Mouse (Mus musculus) myocyte (in vitro differentiated cells): Measurements from ENCODE around the gene Rbfox1. TPM values are rescaled to one million over a fixed set of nuclear protein-coding genes. Genes with fewer than 3 reads are reported as not detected.

Source experiments
- H3K27me3 ChIP-seq: one replicate; pipeline ENCODE4 v1.6.1; 2011; ENCODE audit not compliant: control insufficient read depth, insufficient read depth, insufficient read length
- H3K36me3 ChIP-seq: one replicate; pipeline ENCODE4 v1.6.1; 2011; ENCODE audit not compliant: control insufficient read depth, insufficient read depth
- H3K4me2 ChIP-seq: one replicate; pipeline ENCODE4 v1.6.1; 2011; ENCODE audit warnings: low read depth, control low read depth
- H3K4me3 ChIP-seq: one replicate; pipeline ENCODE4 v1.5.1; 2011; ENCODE audit warnings: mild to moderate bottlenecking, control low read depth, moderate library complexity
- H3K79me2 ChIP-seq: one replicate; pipeline ENCODE4 v1.6.1; 2011; ENCODE audit not compliant: control insufficient read depth, insufficient read depth
- H3ac ChIP-seq: one replicate; pipeline ENCODE4 v1.6.1; 2011; ENCODE audit not compliant: control insufficient read depth, insufficient read length
- CEBPB ChIP-seq: IDR thresholded peaks from 2 replicates; pipeline ENCODE4 v1.6.1; 2011; ENCODE audit warnings: mild to moderate bottlenecking, moderate library complexity; ENCODE audit not compliant: poor library complexity, insufficient read depth, severe bottlenecking
- E2F4 ChIP-seq: IDR thresholded peaks from one replicate; pipeline ENCODE4 v1.6.1; 2011; ENCODE audit warnings: mild to moderate bottlenecking, control low read depth, moderate library complexity; ENCODE audit not compliant: insufficient read depth
- MAX ChIP-seq: IDR thresholded peaks from one replicate; pipeline ENCODE4 v1.6.1; 2011; ENCODE audit warnings: low read depth, mild to moderate bottlenecking, control low read depth
- MYOD1 ChIP-seq, 3 experiments: IDR thresholded peaks; one replicate each; pipeline ENCODE4 v1.6.1; 2011; ENCODE audit warnings: control low read depth in 2 of 3, low read depth in 2 of 3, mild to moderate bottlenecking in 2 of 3, moderate library complexity in 1 of 3; ENCODE audit not compliant: insufficient read length in 2 of 3, control insufficient read depth in 1 of 3
- MYOG ChIP-seq, 3 experiments: IDR thresholded peaks; one replicate each; pipeline ENCODE4 v1.6.1; 2011; ENCODE audit warnings: control low read depth in 2 of 3, low read depth in 2 of 3, mild to moderate bottlenecking in 2 of 3; ENCODE audit not compliant: insufficient read length in 2 of 3, control insufficient read depth in 1 of 3, insufficient read depth in 1 of 3
- POLR2A ChIP-seq: IDR thresholded peaks from one replicate; pipeline ENCODE4 v1.6.1; 2011; ENCODE audit warnings: low read depth, mild to moderate bottlenecking, control low read depth, moderate library complexity; ENCODE audit not compliant: insufficient read length
- POLR2AphosphoS2 ChIP-seq: IDR thresholded peaks from one replicate; pipeline ENCODE4 v1.6.1; 2011; ENCODE audit warnings: low read depth, control low read depth; ENCODE audit not compliant: insufficient read length
- REST ChIP-seq: IDR thresholded peaks from one replicate; pipeline ENCODE4 v1.6.1; 2011; ENCODE audit warnings: mild to moderate bottlenecking, control low read depth, moderate library complexity; ENCODE audit not compliant: insufficient read depth, insufficient read length
- SRF ChIP-seq: IDR thresholded peaks from one replicate; pipeline ENCODE4 v1.6.1; 2011; ENCODE audit warnings: low read depth; ENCODE audit not compliant: control insufficient read depth, insufficient read length
- TCF12 ChIP-seq: IDR thresholded peaks from one replicate; pipeline ENCODE4 v1.6.1; 2011; ENCODE audit warnings: mild to moderate bottlenecking, control low read depth; ENCODE audit not compliant: poor library complexity, insufficient read depth, severe bottlenecking
- TCF3 ChIP-seq: IDR thresholded peaks from one replicate; pipeline ENCODE4 v1.6.1; 2011; ENCODE audit warnings: low read depth, control low read depth; ENCODE audit not compliant: insufficient read length
- USF1 ChIP-seq: IDR thresholded peaks from one replicate; pipeline ENCODE4 v1.6.1; 2011; ENCODE audit warnings: low read depth, mild to moderate bottlenecking, control low read depth, moderate library complexity
- polyA plus RNA-seq: library from polyadenylated mRNA; unstranded; fragments of >200 nt; fragmentation: generic; extraction: Trizol; gene quantifications from one replicate; pipeline ENCODE4 v1.2.1, GENCODE M21; 2012; ENCODE audit warnings: missing spikeins

The Rbfox1 gene
- polyA plus RNA-seq, 1 experiment, result 8.3 TPM

GRCm38 (mm10) chr16:6897734-6898133 lies 1012.6 kb downstream of the Rbfox1 start:
- no peak overlapping the region for H3K4me3 ChIP-seq
- no peaks in the 10 kb centered on the region for H3K36me3 ChIP-seq
- H3ac ChIP-seq, result no peak overlapping the region
- no peak overlapping the region for H3K4me2 ChIP-seq
- no peaks in the 10 kb centered on the region for H3K27me3 ChIP-seq
- TF ChIP-seq POLR2AphosphoS2 (no peak), MAX (no peak), SRF (no peak), TCF3 (no peak), MYOD1 (IDR thresholded peaks at IDR 0.05; ENCODE audit: control insufficient read depth in 1 of 3, insufficient read length in 2 of 3, low read depth in 2 of 3) (no peak), POLR2A (no peak), USF1 (no peak), REST (no peak), E2F4 (no peak), CEBPB (no peak), MYOG (IDR thresholded peaks at IDR 0.05; ENCODE audit: control insufficient read depth in 1 of 3, insufficient read depth in 1 of 3, insufficient read length in 2 of 3, low read depth in 2 of 3) (no peak), TCF12 (no peak)
- no peaks in the 10 kb centered on the region for H3K79me2 ChIP-seq

GRCm38 (mm10) chr16:6900006-6900405 lies 1014.9 kb downstream of the Rbfox1 start:
- no peaks in the 10 kb centered on the region for H3K27me3 ChIP-seq
- H3K4me2 ChIP-seq, result no peak overlapping the region
- no peaks in the 10 kb centered on the region for H3K79me2 ChIP-seq
- H3K36me3 ChIP-seq, result no peaks in the 10 kb centered on the region
- no peak overlapping the region for H3ac ChIP-seq
- no peak overlapping the region for H3K4me3 ChIP-seq
- no peak for TF ChIP-seq USF1

- TF ChIP-seq SRF, result no peak
- H3K79me2 ChIP-seq, result no peaks in the 10 kb centered on the region
- H3K27me3 ChIP-seq, result no peaks in the 10 kb centered on the region
- no peaks in the 10 kb centered on the region for H3K36me3 ChIP-seq
- H3K4me3 ChIP-seq, result no peak overlapping the region
- H3K4me2 ChIP-seq, result no peak overlapping the region
- no peak overlapping the region for H3ac ChIP-seq
Measured at GRCm38 (mm10) chr16:6904984-6905383, 1019.8 kb downstream of the Rbfox1 start.

GRCm38 (mm10) chr16:6906001-6906400 lies 1020.8 kb downstream of the Rbfox1 start:
- TF ChIP-seq USF1 (no peak), MYOD1 (IDR thresholded peaks at IDR 0.05; ENCODE audit: control insufficient read depth in 1 of 3, insufficient read length in 2 of 3, low read depth in 2 of 3) (no peak), E2F4 (no peak), TCF12 (no peak), MAX (no peak), MYOG (IDR thresholded peaks at IDR 0.05; ENCODE audit: control insufficient read depth in 1 of 3, insufficient read depth in 1 of 3, insufficient read length in 2 of 3, low read depth in 2 of 3) (no peak), REST (no peak), POLR2A (no peak), SRF (no peak)

GRCm38 (mm10) chr16:6907550-6907949 lies 1022.4 kb downstream of the Rbfox1 start:
- Histone ChIP-seq H3K27me3 (no peaks in the 10 kb centered on the region), H3K79me2 (no peaks in the 10 kb centered on the region), H3K4me3 (no peak overlapping the region), H3K4me2 (no peak overlapping the region), H3ac (no peak overlapping the region), H3K36me3 (no peaks in the 10 kb centered on the region)
- TF ChIP-seq MAX, result no peak
- TF ChIP-seq SRF, result no peak
- no peak for TF ChIP-seq CEBPB
- no peak for TF ChIP-seq TCF3
- no peak for TF ChIP-seq E2F4
- no peak for TF ChIP-seq POLR2AphosphoS2
- no peak for TF ChIP-seq MYOG (IDR thresholded peaks at IDR 0.05; ENCODE audit: control insufficient read depth in 1 of 3, insufficient read depth in 1 of 3, insufficient read length in 2 of 3, low read depth in 2 of 3)
- no peak for TF ChIP-seq REST
- TF ChIP-seq MYOD1 (IDR thresholded peaks at IDR 0.05; ENCODE audit: control insufficient read depth in 1 of 3, insufficient read length in 2 of 3, low read depth in 2 of 3), result no peak
- TF ChIP-seq USF1, result no peak
- no peak for TF ChIP-seq POLR2A
- no peak for TF ChIP-seq TCF12

More at GRCm38 (mm10) chr16:6906001-6906400, 1020.8 kb downstream of the Rbfox1 start:
- Histone ChIP-seq H3K4me3 (no peak overlapping the region), H3K27me3 (no peaks in the 10 kb centered on the region), H3ac (no peak overlapping the region), H3K36me3 (no peaks in the 10 kb centered on the region), H3K79me2 (no peaks in the 10 kb centered on the region), H3K4me2 (no peak overlapping the region)
